Mouse (Mus musculus) megakaryocyte-erythroid progenitor cell, adult 5 weeks (primary cell): ENCODE results near the gene Gm17093. TPM values are rescaled to one million over a fixed set of nuclear protein-coding genes. Genes with fewer than 3 reads are reported as not detected.

Source experiments
- polyA plus RNA-seq: library from polyadenylated mRNA; stranded (reverse); fragments of >175 nt; gene quantifications from 2 replicates; pipeline ENCODE4 v1.2.3, GENCODE M21; 2012

Gm17093 gene
- not detected in 2 replicates for polyA plus RNA-seq

DNA sequence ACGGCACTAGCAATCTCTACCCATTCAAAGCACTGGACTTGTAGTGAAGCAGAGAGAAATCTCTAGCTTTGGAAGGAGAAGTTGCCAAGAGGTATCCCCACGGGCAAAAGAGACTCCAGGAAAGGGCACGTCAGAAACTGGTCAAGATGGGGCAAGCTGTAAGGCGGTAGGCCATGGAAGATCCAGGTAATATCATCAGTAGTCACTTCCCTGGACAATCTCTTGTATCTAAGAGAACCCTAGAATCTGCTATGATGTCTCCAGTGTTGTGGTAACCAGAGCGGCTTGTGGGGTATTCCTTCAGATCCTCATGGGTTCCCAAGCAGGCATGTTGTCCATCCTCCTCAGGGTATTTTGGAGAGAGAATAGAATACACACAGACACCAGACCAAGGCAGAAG lies at the start of gene Gm17093:
Gene Gm17093 (plus strand): TSS at position 301 of the 400 bp plus-strand sequence.

DNA sequence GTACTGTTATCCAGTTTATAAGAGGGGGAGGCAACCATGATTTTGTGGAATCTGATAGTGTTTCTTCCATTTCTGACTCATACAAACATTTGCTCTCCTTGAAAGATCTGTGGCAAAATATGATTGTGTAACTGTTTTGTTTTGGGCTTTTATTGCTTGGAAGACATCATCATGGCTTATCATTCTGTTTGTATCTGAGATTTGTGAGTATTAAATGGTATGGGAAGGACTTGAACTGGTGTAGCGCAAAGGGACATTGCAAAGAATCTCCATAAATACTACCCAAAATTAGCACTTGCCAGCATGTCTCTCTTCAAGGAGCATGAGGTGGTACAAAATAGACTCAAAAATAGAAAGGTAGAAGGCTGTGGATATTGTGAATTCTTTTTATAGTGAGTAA lies 25.9 kb upstream of the Gm17093 start, which contains the start of gene BC061237:
Gene BC061237 (plus strand): TSS at position 301 of the 400 bp plus-strand sequence.

Other genes starting within 250 kb of the Gm17093 start
- gene Gm8220, start 232.7 kb upstream of the Gm17093 start, polyA plus RNA-seq: not detected in 2 replicates
- not detected in 2 replicates for gene Gm5930, start 179.7 kb upstream of the Gm17093 start, polyA plus RNA-seq
- gene Gm8229, start 152.9 kb upstream of the Gm17093 start, polyA plus RNA-seq: not detected in 2 replicates
- not detected in 2 replicates for gene Gm3371, start 107.6 kb upstream of the Gm17093 start, polyA plus RNA-seq
- not detected in 2 replicates for gene Gm8232, start 84.6 kb upstream of the Gm17093 start, polyA plus RNA-seq
- not detected in 2 replicates for gene BC061237, start 25.8 kb upstream of the Gm17093 start, polyA plus RNA-seq
- not detected in 2 replicates for gene Gm8247, start 64.9 kb downstream of the Gm17093 start, polyA plus RNA-seq
- gene Gm5624, start 109.7 kb downstream of the Gm17093 start, polyA plus RNA-seq: not detected in 2 replicates
- not detected in 2 replicates for gene Gm8257, start 188.2 kb downstream of the Gm17093 start, polyA plus RNA-seq
- not detected in 2 replicates for gene Gm8267, start 232.1 kb downstream of the Gm17093 start, polyA plus RNA-seq